Mouse (Mus musculus) ES-E14 (cell line): ENCODE results near the gene Tbc1d4.

Experiments
- CHD2 ChIP-seq: IDR thresholded peaks from 2 replicates; pipeline ENCODE4 v1.6.1; 2014; ENCODE audit warnings: mild to moderate bottlenecking, low read depth, low read length, inconsistent platforms
- HCFC1 ChIP-seq: IDR thresholded peaks from 2 replicates; pipeline ENCODE4 v1.6.1; 2012; ENCODE audit warnings: low read length, inconsistent platforms, borderline replicate concordance; ENCODE audit not compliant: insufficient read depth
- MAFK ChIP-seq: IDR thresholded peaks from 2 replicates; pipeline ENCODE4 v1.6.1; 2014; ENCODE audit warnings: mild to moderate bottlenecking, low read depth, low read length, inconsistent platforms; ENCODE audit not compliant: insufficient read depth
- ZC3H11A ChIP-seq: IDR thresholded peaks from 2 replicates; pipeline ENCODE4 v1.6.1; 2012; ENCODE audit warnings: low read depth, mild to moderate bottlenecking, inconsistent platforms, low read length, borderline replicate concordance
- ZNF384 ChIP-seq: IDR thresholded peaks from 2 replicates; pipeline ENCODE4 v1.6.1; 2012; ENCODE audit warnings: low read depth, low read length, inconsistent platforms

DNA sequence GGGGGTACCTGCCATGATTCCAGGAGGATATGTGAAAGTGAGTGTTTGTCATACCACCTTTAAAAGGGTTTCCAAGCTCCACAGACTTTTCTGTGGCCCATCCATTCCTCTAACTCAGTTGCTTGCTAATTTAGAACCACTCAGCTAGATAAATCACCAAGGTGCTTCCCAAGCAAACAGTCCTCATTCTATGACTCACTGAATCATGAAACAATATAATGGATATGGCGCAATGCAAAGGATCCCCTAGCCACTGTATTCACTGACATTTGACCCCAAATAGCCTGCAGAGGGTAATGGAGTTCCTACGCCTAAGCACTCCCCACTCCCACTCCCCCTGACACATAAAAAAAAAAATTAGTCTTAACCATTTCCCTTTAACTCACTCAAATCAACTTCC lies 191.3 kb downstream of the Tbc1d4 start:
- TF ChIP-seq ZC3H11A (no peak), MAFK (no peak), CHD2 (no peak), ZNF384 (no peak), HCFC1 (no peak)
